Mouse (Mus musculus) lung, postnatal 0 days (tissue): ENCODE results near the gene Zfp799.

Source experiments
- CTCF ChIP-seq: IDR thresholded peaks from 2 replicates; pipeline ENCODE4 v1.5.1; 2016; ENCODE audit warnings: antibody characterized with exemption, mild to moderate bottlenecking
- EP300 ChIP-seq: IDR thresholded peaks from 2 replicates; pipeline ENCODE4 v1.6.1; 2016; ENCODE audit warnings: antibody characterized with exemption, mild to moderate bottlenecking, control low read depth

DNA sequence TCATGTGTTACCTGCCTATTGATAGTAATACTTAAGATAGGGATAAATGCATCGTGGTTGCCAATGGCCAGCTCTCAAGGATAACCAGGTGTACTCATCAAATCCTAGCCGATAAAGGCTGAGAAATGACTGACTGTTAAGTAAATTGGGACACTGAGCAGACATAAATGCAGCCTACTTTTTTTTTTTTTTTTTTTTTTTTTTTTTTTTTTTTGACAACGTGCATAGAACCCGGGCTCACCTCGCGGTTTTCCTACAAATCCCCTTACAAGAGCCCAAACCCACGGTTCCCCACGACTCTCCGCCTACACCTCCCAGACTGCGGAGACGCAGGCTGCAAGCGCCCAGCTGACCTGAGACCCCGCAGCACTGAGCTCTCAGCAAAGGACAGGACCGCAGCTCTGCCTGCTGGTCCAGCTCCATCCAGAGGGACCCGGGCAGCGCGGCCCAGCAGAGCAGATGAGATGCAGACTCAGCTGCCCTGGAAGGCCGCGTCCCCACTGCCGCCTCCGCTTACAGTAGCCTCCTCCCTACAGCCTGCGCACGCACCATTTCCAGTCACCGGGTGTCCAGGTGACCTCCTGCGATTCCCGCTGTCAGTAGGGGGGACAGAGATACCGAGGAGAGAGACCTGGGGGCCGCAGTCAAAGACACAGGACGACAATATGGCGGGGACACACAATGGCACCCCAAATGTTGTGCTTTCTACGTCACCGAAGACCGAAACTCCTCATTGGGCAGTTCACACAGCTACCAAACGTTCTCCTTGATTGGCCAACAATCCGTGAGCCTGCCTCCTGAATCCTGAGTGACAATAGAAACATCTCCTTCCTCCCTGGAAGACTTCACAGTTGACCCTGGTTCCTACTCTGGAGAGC is at the start of gene Zfp799:
- TF ChIP-seq CTCF (no peak), EP300 (no peak)
